Mouse (Mus musculus) layer of hippocampus, adult 18-20 months (tissue): ENCODE results near the gene Eya4. TPM values are rescaled to one million over a fixed set of nuclear protein-coding genes. Genes with fewer than 3 reads are reported as not detected.

ENCODE experiments used
- DNase-seq, 2 experiments: peaks; one replicate each; pipeline ENCODE4 v3.0.0; 2022; ENCODE audit warnings: low spot score in 2 of 2
- long read RNA-seq: library from polyadenylated mRNA; stranded (forward); transcript quantifications from one replicate; pipeline ENCODE4 v2.0.0, GENCODE M21; 2021
- total RNA-seq, 2 experiments: library from RNA; stranded (reverse); gene quantifications; 2 replicates each; pipeline ENCODE4 v1.2.3; 2021

Eya4 gene
- total RNA-seq, result 1 to 10 TPM; 4.7 to 5.7 TPM
- long read RNA-seq, result 0 reads

DNA sequence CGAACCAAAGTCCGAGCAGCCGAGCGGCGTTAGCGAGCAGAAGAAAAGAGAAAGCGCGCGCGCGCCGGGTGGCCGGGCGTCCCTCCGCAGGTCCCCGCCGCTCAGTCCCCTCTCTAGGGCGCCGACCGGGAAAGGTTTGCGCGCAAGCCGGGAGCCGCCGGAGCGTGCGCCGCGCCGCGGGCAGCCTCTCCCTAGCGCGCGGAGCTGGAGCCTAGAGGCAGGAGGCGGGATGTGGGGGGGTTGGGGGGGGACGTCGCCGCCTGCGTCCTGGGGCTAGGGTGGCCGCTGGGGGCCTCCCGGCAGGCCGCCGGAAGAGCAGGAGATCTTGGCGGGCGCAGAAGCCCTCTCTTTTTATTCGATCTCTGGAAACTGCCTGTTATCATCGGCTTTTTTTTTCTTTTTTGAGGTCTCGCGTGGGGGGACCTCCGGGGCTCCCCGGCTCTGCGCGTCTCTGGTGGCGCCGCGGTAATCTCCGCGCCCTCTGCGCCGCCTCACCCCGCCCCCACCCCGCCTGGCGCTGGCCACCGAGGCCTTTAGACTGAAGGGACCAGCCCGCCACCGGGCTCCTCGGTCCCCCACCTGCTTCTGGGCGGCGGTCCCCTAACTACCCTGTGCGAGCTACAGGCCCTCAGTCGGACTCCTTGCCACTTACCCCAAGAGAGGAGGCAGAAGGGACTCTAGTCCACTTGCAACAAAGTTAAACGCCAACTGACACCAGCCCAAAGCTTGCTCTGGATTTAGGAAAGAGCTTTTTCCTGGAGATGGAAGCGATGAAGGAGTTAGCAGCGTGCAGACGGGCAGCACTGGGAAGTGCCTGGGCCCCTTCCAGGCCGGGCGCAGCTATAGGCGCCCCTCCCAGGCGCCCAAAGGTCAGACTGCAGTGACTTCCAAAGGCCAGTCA, at the start of gene Eya4:
Gene Eya4 (minus strand): TSS at position 776 of the 901 bp plus-strand sequence.
- peak in 1 of 2 experiments; percentile 50 for DNase-seq

- no peak for DNase-seq
Observed at GRCm38 (mm10) chr10:23395399-23395798, 44.8 kb upstream of the Eya4 start.

DNA sequence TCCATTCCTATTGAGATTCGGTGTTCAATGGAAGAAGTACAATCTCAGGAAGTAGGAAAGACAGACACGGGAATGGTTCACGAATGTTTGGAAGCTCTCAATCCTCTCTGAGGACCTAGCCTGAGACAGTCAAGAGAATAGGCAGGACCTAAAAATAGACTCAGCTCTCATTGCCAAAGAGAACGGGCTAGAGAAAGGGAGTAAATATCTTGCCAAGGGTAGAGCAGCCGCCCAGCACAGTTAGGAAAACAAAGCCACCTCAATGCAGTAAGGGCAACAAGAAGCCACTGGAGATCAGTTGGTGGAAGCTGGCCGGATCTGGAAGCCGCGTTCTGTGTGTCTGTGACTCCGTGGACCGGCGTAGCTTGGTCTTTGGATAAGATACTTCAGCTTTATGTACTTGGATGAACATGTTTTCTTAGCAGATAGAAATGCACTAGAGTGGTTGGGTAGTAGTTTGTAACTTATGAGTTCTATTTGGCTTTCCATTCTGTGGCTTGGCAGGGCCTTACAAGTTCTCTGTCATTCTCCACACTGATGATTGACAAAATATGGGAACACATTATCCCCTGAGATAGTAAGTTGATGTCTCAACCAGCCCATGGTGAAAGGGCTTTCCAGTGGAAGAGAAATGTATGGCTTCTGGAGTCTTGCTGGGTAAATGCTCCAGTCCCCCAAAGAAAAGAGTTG, 44.1 kb upstream of the Eya4 start:
- DNase-seq, result no peak

GRCm38 (mm10) chr10:23394152-23394551, 43.6 kb upstream of the Eya4 start:
- DNase-seq, result no peak

GRCm38 (mm10) chr10:23363866-23364265, 13.3 kb upstream of the Eya4 start:
- no peak for DNase-seq

DNA sequence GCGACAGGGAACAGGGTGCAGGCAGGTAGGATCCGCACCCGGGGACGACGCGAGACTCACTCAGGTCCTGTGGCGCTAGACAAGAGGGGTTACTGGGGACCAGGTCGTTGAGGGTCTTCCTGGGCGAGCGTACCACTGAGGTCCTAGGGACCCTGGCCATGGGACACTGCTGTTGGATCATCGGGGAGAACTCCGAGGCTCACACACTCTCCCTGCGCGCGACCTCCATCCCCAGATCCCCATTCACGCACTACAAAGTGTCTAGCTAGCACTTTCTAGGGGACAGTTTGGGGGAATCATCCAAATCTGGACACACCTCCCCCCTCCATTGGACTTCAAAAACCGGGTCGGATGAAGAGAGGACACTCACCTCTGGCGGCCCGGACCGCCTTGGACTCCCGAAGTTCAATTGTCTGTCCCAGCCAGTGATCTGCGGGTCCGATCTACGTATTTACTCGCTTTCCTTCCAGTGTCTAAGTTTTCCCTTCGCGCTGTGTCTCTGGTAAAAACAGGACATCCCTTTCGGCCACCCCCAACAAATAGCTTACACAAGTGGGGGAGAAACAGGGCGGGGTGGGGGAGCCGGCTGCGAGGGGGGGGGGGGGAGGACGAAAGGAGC, 1.1 kb downstream of the Eya4 start:
- DNase-seq, result peak in 1 of 2 experiments; percentile 7

GRCm38 (mm10) chr10:23348893-23349391, 1.6 kb downstream of the Eya4 start:
- DNase-seq, result peak in 1 of 2 experiments; percentile 7

GRCm38 (mm10) chr10:23348101-23348892, 2.3 kb downstream of the Eya4 start:
- no peak for DNase-seq

GRCm38 (mm10) chr10:23337250-23337649, 13.3 kb downstream of the Eya4 start:
- DNase-seq, result no peak

DNA sequence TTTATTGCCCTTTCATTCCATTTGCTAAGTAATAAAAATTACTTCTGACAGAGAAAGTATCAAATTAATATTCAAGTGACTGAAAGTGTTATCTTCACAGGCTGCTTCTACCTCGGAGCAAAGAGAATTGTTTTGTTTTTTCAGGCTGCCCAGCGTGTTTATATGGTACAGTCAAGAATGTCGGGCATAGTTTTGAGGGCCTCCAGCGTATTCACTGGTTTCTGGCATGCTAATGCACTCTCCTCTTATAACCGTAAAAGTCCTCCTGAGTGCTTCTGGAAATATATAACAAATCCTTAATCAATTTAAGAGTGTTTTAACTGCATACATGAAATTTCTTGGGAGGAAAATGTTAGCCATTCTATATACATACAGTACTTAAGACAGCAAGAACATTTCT, 17.8 kb downstream of the Eya4 start:
- no peak for DNase-seq

DNA sequence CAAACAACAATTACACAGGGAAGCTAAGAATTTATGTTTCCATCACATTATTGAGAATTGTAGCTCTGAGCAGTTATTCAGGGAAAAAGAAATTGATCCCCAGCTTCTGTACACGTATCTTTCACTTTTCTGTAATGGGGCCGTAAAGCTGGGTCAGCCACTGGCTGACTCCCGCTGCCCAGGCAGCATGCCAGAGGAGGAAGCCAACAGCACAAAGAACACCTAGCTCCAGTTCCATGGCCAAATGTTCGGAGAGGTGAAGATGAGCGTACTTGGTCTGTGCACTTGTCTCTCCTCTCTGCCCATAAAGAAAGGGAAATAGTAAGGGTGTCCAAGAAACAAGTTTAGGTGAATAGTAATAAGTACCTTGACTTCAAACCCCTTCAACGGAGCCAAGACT, 22.9 kb downstream of the Eya4 start:
- DNase-seq, result no peak

DNA sequence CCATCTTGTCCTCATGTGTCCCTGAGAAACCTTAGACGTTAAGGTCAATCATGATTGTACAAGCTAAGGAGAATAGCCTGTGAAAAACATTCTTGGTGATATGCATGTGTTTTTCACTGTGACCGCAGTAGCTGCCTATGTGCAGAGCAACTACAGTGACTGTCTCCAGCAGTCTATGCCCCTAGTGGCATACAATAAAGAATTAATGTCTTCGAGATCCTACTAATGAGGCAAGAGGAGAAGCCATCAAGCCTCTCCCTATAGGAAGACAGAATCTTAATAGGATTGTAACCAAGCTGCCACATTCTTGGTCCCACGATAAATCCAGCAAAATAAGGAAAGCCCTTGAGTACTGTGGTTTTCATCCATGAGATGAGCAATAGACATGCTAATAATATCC, 28.3 kb downstream of the Eya4 start:
- no peak for DNase-seq

- no peak for DNase-seq
Observed at GRCm38 (mm10) chr10:23295616-23296015, 55.0 kb downstream of the Eya4 start.

GRCm38 (mm10) chr10:23292495-23292894, 58.1 kb downstream of the Eya4 start:
- no peak for DNase-seq

DNA sequence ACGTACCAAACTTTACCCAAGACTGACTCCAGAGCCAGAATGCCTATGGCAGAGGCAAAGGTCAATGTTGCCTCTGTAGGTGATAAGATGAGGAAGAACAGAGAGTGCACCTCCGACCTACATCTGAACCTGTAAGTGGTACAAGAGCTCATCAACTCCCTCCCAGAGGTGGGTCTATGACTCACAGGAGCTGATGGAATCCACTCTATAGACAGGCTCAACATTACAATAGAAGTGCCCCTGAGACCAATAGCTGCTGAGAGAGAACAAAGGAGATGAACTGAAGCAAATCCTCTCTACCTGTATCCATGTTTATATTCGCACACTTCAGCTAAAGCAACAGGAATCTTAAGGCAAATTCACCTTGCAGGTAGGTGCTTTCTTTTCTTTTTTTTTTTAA, 73.2 kb downstream of the Eya4 start:
- no peak for DNase-seq

DNA sequence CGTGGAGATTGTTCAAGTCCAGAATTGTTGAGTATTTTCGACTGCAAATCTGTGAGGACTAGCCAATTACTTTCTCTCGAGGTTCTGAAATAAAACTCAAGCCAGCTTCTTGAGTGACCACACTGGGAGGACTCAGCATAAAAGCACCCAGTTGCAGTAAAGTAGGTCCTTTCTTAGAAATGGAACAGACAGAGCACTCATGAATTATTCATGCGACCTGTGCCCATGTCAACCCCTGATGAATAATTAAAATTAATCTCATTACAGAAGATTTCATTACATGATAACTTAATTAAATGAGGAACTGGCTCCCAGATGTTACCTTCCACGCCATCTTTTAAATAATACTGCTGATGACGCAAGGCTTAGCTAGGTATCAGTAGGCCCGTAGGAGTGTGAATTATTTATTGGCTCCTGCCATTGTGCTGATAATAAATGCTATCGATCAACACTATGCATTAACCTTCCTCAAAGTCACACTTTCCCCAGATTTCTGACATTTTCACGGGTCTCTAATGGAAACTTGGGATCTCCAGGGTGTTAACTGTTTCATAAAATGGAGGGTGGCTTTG, 79.5 kb downstream of the Eya4 start:
- no peak for DNase-seq

DNA sequence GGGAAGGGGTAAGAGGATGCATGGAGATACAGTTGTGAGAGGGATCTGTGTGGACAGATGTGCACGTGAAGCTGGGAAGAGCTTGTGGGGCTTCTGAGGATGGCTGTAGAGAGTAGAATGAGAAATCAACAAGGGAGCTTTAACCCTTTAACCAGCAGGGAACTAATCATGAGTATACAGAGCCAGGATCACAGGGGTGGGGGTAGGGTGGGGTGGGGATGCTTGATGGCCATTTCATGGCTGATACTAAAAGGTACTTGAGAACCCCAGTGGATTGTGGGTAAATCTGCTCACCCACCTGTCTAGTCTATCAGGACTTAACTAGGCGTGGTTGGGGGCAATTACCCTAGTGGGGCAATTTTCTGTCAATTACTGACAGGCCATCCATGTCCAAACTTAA, 80.1 kb downstream of the Eya4 start:
- no peak for DNase-seq

- DNase-seq, result no peak
Observed at GRCm38 (mm10) chr10:23252180-23252579, 98.4 kb downstream of the Eya4 start.

DNA sequence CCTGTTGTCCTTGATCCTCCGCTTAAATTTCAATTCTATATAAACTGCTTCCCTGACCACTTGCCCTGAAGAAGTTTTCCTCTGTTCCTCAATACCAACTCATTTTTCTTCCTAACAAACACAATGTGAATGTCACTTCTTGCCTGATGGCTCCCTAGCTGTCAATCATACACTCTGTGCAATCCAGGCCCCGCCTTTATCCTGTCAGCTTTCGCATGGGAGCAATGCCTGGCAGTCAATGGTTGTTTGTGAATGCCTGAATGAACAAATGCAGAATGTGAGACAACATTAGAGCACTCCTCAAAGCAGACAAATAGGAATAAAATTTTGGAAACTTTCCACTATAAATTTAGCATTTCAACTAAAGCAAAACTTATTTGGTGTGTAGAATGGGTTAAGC, 104.1 kb downstream of the Eya4 start:
- no peak for DNase-seq

GRCm38 (mm10) chr10:23236918-23237317, 113.7 kb downstream of the Eya4 start:
- no peak for DNase-seq

DNA sequence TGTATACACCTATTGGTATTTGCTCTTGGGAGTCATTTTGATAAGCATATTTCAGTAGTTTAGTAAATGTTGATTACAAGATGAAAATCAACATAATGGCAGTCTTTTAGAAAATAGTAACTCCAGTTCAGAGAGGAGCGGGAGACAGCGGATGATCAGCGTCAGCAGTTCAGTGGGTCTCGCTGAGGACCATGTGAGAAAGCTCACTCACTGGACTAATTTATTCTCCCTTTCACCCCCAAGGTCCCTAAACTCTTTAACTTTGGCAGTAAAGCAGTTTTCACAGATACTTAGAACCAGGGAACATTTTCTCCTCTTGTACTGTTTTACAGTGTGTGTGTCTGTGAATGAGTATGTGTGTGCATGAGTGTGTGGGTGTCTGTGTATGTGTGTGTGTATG, 115.2 kb downstream of the Eya4 start:
- DNase-seq, result no peak
